Mouse (Mus musculus) spleen, adult 18-20 months (tissue): ENCODE measurements around the gene Gm28230.
A peak's percentile ranks its signal among the peaks of the same experiment; 100 is the strongest.

Experiments used
- DNase-seq, 2 experiments: peaks; one replicate each; pipeline ENCODE4 v3.0.0; 2022; ENCODE audit warnings: mixed read lengths in 2 of 2

Gm28230 gene

GRCm38 (mm10) chr2:74704393-74704998 is 22.0 kb upstream of the Gm28230 start, which contains the start of gene Hoxd8:
Hoxd8 (plus strand) TSS chr2:74704615.
- no peak for DNase-seq

DNA sequence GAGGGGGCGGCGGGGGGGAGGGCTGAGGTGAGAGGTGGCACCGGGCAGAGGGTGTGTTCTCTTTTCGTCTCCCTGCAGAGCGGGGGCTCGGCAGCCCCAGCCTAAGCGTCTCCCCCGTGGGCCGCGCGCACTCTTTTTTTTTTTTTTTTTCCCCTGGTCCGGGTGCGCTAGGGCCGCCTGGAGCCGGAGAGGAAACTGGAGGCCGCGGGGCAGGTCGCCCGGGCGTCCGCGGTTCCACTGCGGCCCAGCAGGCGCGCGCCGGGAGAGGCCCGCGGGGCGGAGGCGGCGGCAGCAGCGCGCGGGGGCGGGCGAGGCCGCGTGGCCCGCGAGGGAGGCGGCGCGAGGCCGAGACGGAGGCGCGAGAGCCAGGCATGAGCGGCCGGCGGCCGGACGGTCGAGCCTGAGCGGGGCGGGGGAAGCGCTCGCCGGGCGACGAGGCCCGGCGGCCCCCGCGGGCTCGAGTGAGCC is 21.5 kb upstream of the Gm28230 start:
- no peak for DNase-seq

DNA sequence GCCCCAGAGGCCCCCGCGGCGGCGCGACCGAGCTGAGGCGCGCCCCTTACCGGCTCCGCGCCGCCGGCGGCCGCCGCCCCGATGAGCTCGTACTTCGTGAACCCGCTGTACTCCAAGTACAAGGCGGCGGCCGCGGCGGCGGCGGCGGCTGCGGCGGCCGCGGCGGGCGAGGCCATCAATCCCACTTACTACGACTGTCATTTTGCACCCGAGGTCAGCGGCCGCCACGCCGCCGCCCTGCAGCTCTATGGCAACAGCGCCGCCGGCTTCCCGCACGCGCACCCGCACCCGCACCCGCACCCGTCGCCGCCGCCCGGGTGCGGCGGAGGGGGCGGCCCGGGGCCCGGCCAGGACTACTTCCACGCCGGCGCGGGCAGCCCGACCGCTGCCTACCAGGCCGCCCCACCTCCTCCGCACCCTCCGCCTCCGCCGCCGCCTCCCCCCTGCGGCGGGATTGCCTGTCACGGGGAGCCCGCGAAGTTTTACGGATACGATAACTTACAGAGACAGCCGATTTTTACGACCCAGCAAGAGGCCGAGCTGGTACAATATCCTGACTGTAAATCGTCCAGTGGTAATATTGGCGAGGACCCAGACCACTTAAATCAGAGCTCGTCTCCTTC is 20.9 kb upstream of the Gm28230 start:
- DNase-seq = no peak

DNA sequence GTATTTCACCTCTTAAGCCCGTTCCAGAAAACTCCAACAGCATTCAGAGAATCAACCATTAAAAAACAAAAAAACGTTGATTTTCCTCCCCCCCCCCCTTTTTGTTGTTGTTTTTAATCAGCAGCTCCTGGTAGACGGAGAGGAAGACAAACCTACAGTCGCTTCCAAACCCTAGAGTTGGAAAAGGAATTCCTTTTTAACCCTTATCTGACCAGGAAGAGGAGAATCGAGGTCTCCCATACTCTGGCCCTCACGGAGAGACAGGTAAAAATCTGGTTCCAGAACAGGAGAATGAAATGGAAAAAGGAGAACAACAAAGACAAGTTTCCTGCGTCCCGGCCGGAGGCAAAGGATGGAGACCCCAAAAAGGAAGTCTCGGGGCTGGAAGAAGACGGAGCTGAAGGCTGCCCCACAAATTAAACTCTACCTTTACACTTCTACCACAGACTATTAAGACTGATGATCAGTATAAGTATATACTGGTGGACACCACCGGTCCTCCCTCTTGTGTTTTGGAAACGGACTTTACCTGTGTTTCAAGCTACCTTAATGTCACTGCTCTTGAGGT is 20.1 kb upstream of the Gm28230 start:
- DNase-seq = no peak

- no peak for DNase-seq
Observed at GRCm38 (mm10) chr2:74707599-74707998, 18.9 kb upstream of the Gm28230 start.

DNA sequence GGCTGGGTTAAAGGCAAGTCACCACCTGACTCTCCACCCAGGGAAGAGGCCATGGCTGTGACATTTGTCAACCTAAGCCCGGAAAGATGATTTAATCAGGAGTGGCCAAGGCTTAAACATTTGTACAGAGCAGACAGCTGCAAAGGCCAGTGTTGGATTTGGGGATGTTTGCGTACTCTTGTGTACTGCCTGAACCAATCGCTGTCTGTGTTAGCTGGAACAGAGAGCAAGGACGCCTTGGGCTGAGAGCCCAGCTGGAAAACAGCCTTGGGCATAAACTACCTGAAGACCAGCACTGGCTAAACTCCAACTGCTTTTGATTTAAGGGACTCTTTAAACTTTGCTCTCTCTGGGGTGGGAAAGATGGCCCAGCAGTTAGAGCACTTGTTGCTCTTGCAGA is 17.9 kb upstream of the Gm28230 start:
- no peak for DNase-seq

DNA sequence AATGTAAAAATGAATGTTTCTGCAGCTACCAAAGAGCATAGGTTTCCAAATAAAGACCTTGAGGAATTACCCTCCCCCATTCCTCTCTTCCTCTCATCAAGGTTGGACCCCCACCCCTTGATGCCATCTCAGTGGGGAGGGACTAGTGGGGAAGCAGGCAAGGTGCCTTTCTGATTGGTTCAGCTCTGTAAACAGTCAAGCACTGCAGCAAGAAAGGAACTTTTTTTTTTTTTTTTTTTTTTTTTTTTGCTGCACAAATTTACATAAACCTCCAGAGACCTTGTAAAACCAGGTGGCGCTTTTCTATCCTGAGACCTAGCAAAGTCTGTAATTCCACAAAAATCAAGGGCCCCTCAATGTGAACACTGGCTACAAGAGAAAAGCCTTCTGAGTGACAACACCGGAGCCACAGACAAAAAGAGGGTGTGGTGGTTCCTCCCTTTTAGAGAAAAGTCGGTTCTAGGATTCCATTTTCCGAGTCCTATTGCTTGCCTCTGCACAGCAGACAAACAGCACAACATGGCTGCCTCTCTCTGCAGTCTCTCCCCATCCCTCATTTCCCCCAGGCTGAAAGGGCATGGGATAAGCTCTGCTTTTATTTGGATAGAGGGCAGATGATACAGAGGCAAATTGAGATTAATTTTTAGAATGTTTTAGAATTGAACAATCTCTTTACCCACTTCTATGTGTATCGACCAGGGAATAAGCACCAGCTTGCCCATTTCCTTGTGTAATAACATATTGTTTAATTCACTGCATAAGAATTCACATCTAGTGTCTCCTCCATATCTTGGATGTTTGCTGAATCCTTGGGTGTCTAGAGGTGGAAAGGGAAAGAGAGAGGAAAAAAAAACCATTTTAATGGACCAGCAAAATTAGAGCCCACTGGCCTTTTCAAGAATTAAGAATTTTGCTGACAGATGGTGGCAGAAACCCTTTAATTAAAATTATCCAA is 16.8 kb upstream of the Gm28230 start:
- DNase-seq = no peak

GRCm38 (mm10) chr2:74710929-74711543 is 15.5 kb upstream of the Gm28230 start:
- no peak for DNase-seq

DNA sequence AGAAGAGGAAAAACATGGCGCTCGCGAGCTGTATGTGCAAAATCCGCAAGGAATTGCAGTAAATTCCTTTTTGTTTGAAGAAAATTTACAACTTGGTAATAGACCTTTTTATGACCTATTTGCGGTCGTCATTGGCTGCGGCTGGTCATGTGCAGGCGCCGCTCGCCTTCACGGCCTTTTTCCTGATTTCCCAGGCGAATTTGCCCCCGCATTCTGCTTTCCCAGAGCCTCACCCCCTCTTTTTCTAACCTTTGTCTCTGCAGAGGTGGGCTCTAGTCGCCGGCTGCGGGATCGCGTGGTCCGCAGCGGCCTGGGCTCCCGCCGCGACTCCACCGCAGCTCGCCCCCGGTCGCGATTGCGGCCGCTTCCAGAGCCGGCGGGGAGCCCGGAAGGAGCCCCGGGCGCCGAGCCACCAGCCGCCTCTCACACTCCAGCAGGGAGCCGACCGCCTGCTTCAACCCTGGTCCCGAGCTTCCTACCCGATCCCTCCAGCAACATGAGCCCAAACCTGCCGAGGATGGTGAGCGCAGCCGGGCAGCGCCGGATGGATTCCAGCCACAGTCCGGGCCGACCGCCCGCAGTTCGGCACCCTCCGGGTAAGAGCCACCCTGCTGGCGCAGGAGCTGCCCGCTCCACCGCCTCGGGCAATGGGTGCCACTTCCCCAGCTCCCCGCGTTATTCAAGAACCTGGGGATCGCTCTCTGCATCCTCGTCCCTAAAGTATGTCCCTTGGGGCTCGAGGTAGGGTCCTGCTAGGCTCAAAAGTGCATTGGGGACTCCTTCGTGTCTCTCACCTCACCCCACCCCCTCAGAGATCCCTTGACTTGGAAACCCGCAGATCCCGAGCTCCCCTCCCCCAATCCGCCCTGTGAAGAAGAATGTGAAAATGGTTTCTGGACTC is 14.6 kb upstream of the Gm28230 start, which contains the start of the genes Hoxd3 and Hoxd4:
Gene Hoxd3, plus strand, starts transcription at position 207 of the 901 bp plus-strand sequence.
Gene Hoxd4, plus strand, starts transcription at position 209 of the 901 bp plus-strand sequence.
- DNase-seq = no peak

GRCm38 (mm10) chr2:74713239-74714150 is 13.0 kb upstream of the Gm28230 start:
- no peak for DNase-seq

- no peak for DNase-seq
Observed at GRCm38 (mm10) chr2:74714156-74714789, 12.3 kb upstream of the Gm28230 start.

DNA sequence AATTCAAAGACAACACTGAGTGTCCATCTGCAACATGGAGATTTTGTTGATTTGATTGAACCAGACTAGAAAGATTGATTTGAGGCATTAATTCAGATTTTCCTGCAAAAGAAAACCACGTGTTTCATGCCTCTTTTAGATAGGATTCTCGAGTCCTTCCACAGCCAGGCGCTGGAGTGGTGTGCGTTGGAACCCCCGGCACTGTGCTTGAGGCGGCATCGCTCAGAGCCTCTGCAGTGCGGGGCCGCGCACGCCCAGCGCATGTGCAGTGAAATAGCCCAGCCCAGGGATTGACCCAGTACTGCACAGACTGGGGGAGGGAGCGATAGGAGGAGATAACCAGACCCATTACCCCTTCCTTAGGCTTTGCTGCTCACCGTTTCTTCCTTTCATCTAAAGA is 11.6 kb upstream of the Gm28230 start:
- no peak for DNase-seq

DNA sequence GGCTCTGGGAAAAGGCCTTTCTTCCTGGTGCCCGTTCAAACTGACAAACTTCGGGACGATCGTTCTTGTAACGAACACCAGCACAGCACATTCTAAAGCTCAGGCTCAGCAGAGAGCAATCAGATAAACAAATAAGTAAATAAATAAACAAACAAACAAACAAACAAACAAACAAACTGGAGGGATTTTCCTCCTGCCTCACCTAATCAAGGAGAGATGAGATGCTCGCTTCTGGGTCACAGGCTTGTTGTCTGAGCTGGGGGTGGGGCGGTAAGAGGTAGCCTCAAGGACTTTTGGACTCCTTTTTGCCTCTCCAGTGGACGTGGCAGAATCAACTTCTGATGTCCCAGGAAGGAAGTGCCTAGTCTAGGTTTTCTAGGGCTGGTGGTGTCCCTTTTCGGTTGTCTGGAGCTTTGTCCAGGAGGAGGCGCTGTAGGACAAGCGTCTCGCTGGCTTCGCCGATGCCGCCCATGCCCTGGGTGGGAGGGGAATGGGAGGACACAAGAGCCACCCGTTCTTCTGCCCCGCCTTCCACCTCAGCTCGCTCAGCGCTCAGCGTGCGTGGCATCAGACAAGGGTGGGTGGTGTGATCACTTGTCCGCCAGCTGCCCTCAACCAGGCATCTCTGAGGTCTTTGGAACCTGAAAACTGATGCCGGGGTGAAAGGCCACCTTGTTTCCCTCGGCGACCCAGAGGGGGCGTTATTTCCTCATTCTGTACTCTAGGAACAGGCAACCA is 10.9 kb upstream of the Gm28230 start:
- peak in 1 of 2 experiments; percentile 58 for DNase-seq

- DNase-seq = no peak
Observed at GRCm38 (mm10) chr2:74720384-74720783, 6.1 kb upstream of the Gm28230 start.

GRCm38 (mm10) chr2:74720955-74721491 is 5.5 kb upstream of the Gm28230 start:
- no peak for DNase-seq

DNA sequence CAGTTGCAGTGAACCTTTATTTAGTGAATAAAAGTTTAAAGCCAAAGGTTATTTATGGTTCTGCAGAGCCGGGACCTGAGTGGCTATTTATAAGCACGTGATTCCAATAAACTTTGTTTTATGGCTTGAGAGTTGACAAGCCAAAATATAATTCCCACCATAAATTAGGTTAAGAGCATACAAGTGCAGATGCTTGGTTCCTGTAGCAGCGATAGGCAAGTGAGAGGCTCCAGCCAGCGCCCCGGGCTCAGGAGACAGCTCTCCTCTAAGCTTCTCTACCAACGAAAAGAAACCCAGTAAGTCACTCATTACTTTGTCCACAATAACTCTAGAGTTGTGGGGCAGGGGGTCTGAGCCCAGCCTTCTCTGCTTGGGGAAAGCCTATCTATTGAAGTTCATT is 4.6 kb upstream of the Gm28230 start:
- no peak for DNase-seq

DNA sequence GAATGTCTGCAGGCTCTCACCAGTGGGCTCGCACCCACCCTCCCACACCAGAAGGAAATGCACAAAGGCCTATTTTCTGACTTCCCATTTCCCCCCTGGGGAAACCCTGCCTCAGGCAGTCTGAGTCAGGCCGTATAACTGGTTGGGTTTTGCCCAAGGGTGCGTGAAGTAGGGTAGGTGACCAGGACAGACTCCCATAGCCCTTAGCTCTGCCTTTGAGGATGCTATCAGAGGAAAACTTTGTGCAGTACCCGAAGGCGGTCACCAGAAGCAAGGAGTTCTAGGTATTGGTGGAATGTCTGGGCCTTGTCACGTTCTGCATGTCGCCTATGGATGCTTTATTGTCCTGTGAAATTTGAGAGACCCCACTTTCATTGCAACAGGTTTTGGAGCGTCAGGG is 3.6 kb upstream of the Gm28230 start:
- no peak for DNase-seq

- no peak for DNase-seq
Observed at GRCm38 (mm10) chr2:74724244-74725015, 2.1 kb upstream of the Gm28230 start.
